Mouse (Mus musculus) kidney, adult 2 months (tissue): Measurements from ENCODE around the gene Coro2b.

Source experiments
- CTCF ChIP-seq: fragments of 200-500 bp; conservative IDR thresholded peaks from 2 replicates; pipeline ENCODE4 v1.5.1; 2011; ENCODE audit warnings: low read depth, mild to moderate bottlenecking, control low read depth, low read length, moderate library complexity, mixed read lengths; ENCODE audit not compliant: insufficient read depth, insufficient read length
- POLR2A ChIP-seq: fragments of 200-500 bp; IDR thresholded peaks from one replicate; pipeline ENCODE4 v1.6.1; 2011; ENCODE audit warnings: low read depth, low read length, control low read depth

DNA sequence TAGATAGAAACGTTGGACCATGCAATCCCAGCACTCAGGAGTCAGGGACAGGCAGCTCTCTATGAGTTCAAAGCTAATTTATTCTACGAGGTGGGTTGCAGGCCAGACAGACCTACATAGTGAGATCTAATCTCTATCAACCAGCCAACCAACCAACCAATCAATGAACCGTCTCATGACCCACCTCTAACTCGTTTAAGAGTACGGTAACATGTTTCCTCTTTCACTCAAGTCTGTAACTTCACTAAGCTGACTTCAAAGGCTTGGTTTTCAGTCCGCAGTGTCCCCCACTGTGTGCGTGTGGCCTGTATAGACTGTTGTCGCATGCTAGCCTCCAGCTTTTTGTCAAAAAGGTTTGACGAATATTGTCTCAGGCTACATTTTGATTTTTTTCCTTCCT, 147.1 kb downstream of the Coro2b start:
- TF ChIP-seq POLR2A (no peak), CTCF (no peak)
